ENCODE assay signal across 7 mouse cellular contexts in the genomic region with DNA sequence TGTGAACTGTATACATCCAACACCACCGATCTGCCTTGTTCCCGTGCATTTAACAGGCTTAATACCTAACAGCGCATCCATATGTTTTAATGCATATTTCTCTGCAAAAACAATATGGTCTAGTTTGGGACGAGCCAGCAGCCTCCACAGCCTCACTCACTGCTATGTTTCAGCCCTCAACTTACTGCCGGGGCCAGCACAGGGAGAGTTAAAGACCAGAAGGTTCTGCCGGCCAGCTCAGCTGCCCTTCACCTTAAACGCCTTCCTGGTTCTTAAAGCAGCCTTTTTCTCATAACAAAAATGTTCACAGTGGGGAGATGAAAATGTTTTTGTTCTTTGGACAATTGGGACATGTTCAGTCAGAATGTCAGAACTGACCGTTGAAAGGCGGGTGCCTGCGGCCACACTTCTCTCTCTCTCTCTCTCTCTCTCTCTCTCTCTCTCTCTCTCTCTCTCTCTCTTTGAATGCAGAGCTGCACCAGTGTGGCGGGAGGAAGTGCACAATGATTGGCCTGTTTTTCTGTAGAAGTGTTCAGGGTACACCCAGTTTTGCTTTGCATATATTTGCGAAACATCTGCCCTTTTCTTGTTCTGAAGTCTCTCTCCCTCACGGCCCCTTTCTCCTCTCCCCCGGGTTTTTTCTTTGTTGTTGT.
DNase-seq lines count a peak whose midpoint lies in the region; ATAC-seq and TF ChIP-seq lines count a peak whose summit lies in the region.

No protein-coding gene starts in this region.

- H3K36me3 ChIP-seq in thymus, adult 2 months (ENCODE audit: control insufficient read depth, insufficient read depth, low read length), result no peaks in the 10 kb centered on the region
- no peaks in the 10 kb centered on the region for H3K36me3 ChIP-seq in embryonic facial prominence, embryonic 10.5 days (replicated peaks)
- H3K36me3 ChIP-seq in hindbrain, embryonic 13.5 days, result peaks cover 21% of the 10 kb centered on the region
- H3K36me3 ChIP-seq in small intestine, adult 2 months (ENCODE audit: control insufficient read depth, insufficient read depth, low read length), result no peaks in the 10 kb centered on the region

- no peak for TF ChIP-seq CTCF in thymus, adult 2 months (IDR thresholded peaks at IDR 0.05; ENCODE audit: borderline replicate concordance, control insufficient read depth, extremely low read depth, insufficient read depth, low read length, poor library complexity)
- no peak for TF ChIP-seq CTCF in small intestine, adult 2 months (IDR thresholded peaks at IDR 0.05; ENCODE audit: extremely low read depth, insufficient read length, insufficient replicate concordance, low read depth, low read length)

- H3K4me1 ChIP-seq in thymus, adult 2 months (replicated peaks; ENCODE audit: control insufficient read depth, insufficient read depth, low read length), result peaks cover 6% of the 10 kb centered on the region
- peaks cover 51% of the 10 kb centered on the region for H3K4me1 ChIP-seq in embryonic facial prominence, embryonic 10.5 days
- H3K4me1 ChIP-seq in hindbrain, embryonic 13.5 days (replicated peaks), result peaks cover 41% of the 10 kb centered on the region
- peaks cover 5% of the 10 kb centered on the region; the same call in 1 of the 2 replicates for H3K4me1 ChIP-seq in small intestine, adult 2 months (ENCODE audit: control insufficient read depth, insufficient read depth, insufficient read length, low read length)

- WGBS in thymus, adult 2 months, result 71% methylated on average over 14 of the region's 14 CpGs
- 62% methylated on average over 14 of the region's 14 CpGs for WGBS in embryonic facial prominence, embryonic 10.5 days
- WGBS in hindbrain, embryonic 13.5 days, result 36% methylated on average over 14 of the region's 14 CpGs
- 66% methylated on average over 14 of the region's 14 CpGs for WGBS in small intestine, adult 2 months

- intact Hi-C loops in left cerebral cortex, postnatal 25 days (cut with DNase I), result loop anchor here (1.0 to 10.0 kb wide), 3 partner anchors 67 to 739 kb away; no protein-coding TSS in a partner anchor

- H3K27me3 ChIP-seq in thymus, adult 2 months (ENCODE audit: control insufficient read depth, insufficient read depth, low read length), result no peaks in the 10 kb centered on the region
- no peaks in the 10 kb centered on the region; the same call in 1 of the 2 replicates for H3K27me3 ChIP-seq in embryonic facial prominence, embryonic 10.5 days (replicated peaks; ENCODE audit: low read depth, poor library complexity, severe bottlenecking)
- no peaks in the 10 kb centered on the region for H3K27me3 ChIP-seq in hindbrain, embryonic 13.5 days
- H3K27me3 ChIP-seq in small intestine, adult 2 months (ENCODE audit: control insufficient read depth, insufficient read depth, low read length), result no peaks in the 10 kb centered on the region

- ATAC-seq in hindbrain, embryonic 13.5 days (ENCODE audit: low FRiP score), result 0 out of 2 replicates have a peak, but pooled peaks have one; percentile 22

- H3K9me3 ChIP-seq in embryonic facial prominence, embryonic 10.5 days, result no peaks in the 10 kb centered on the region
- no peaks in the 10 kb centered on the region for H3K9me3 ChIP-seq in hindbrain, embryonic 13.5 days

- H3K4me2 ChIP-seq in hindbrain, embryonic 13.5 days, result no peak overlapping the region

- H3K9ac ChIP-seq in hindbrain, embryonic 13.5 days, result 0 out of 2 replicates have a peak overlapping the region, but pooled peaks have one; percentile 8

- TF ChIP-seq POLR2A in thymus, adult 2 months (IDR thresholded peaks at IDR 0.05; ENCODE audit: control insufficient read depth, extremely low read depth, insufficient read depth, low read length, poor library complexity), result no peak
- TF ChIP-seq POLR2A in small intestine, adult 2 months (IDR thresholded peaks at IDR 0.05; ENCODE audit: low read depth, low read length), result no peak

- DNase-seq in thymus, adult 2 months, result no peak
- no peak for DNase-seq in thymus, postnatal 36 days
- DNase-seq in embryonic facial prominence, embryonic 10.5 days (ENCODE audit: low spot score), result no peak
- DNase-seq in ovary, postnatal 10 days (ENCODE audit: low spot score), result no peak
- no peak for DNase-seq in left cerebral cortex, postnatal 25 days (ENCODE audit: low spot score in 2 of 2)

- no peak overlapping the region for H3K4me3 ChIP-seq in thymus, adult 2 months (ENCODE audit: control insufficient read depth, insufficient read depth, low read length)
- no peak overlapping the region for H3K4me3 ChIP-seq in embryonic facial prominence, embryonic 10.5 days
- no peak overlapping the region for H3K4me3 ChIP-seq in hindbrain, embryonic 13.5 days
- no peak overlapping the region for H3K4me3 ChIP-seq in small intestine, adult 2 months (ENCODE audit: low read depth, low read length)

- peak overlapping the region; percentile 36; the same call in 1 of the 2 replicates for H3K27ac ChIP-seq in thymus, adult 2 months (ENCODE audit: control insufficient read depth, insufficient read depth, low read length)
- H3K27ac ChIP-seq in embryonic facial prominence, embryonic 10.5 days (replicated peaks), result peak overlapping the region; percentile 21
- peak overlapping the region; percentile 69; the same call in 1 of the 2 replicates for H3K27ac ChIP-seq in hindbrain, embryonic 13.5 days
- peak overlapping the region; percentile 54 for H3K27ac ChIP-seq in small intestine, adult 2 months (ENCODE audit: insufficient read depth, low read depth, low read length)
